Mouse (Mus musculus) megakaryocyte, embryonic 14.5 days (primary cell): ENCODE results near the gene 2900026A02Rik.

Experiments used
- FLI1 ChIP-seq: IDR thresholded peaks from 2 replicates; pipeline ENCODE4 v1.6.1; 2012; ENCODE audit warnings: low read length, inconsistent platforms, mixed read lengths
- GATA1 ChIP-seq: IDR thresholded peaks from 3 replicates; pipeline ENCODE4 v1.6.1; 2012; ENCODE audit warnings: mixed read lengths, low read length, inconsistent platforms, borderline replicate concordance

DNA sequence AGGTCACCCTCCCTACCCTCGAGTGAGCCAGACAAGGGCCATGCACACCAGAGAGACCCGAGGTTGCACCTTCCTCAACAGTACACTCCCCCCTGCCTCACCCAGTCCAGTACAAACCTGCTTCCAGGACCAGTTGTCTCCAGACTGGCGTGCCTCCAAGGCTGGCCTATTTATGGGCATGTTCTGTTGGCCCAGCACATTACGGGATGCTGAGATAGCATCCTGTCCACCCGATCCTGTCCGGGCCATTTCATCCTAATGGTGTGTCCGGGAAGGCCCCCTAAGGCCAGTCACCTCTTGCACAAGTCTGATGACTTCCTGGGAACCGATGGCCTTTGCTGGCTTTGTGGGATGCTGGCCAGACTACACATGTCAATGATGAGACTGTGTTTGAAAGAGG, 139.6 kb downstream of the 2900026A02Rik start, which contains the start of gene Crybb3:
- TF ChIP-seq FLI1 (no peak), GATA1 (no peak)
